Mouse (Mus musculus) liver, postnatal 0 days (tissue): ENCODE results near the gene Arl3. TPM values are rescaled to one million over a fixed set of nuclear protein-coding genes. Genes with fewer than 3 reads are reported as not detected.

Experiments
- ATAC-seq: fragments of 200-750 bp; cut with Nextera tagmentation; 2 replicates; pipeline ENCODE4 v1.8.0; 2017; ENCODE audit warnings: mild to moderate bottlenecking, moderate library complexity
- DNase-seq: peaks from one replicate; pipeline ENCODE4 v3.0.0-alpha.2; 2016
- H3K27ac ChIP-seq: fragments of 300-500 bp; sonication (generic); 2 replicates; pipeline ENCODE4 v1.5.1; 2014; ENCODE audit warnings: antibody characterized with exemption, moderate library complexity, mild to moderate bottlenecking, low read depth
- H3K27me3 ChIP-seq: fragments of 300-500 bp; sonication (generic); 2 replicates; pipeline ENCODE4 v1.6.1; 2014; ENCODE audit warnings: low read length, control low read depth, mixed read lengths; ENCODE audit not compliant: insufficient read depth
- H3K36me3 ChIP-seq: fragments of 300-500 bp; sonication (generic); replicated peaks from 2 replicates; pipeline ENCODE4 v1.6.1; 2014; ENCODE audit warnings: mild to moderate bottlenecking, control low read depth, low read length, moderate library complexity, mixed read lengths; ENCODE audit not compliant: insufficient read depth
- H3K4me1 ChIP-seq: fragments of 300-500 bp; sonication (generic); 2 replicates; pipeline ENCODE4 v1.6.1; 2014; ENCODE audit warnings: antibody characterized with exemption, mild to moderate bottlenecking, control low read depth; ENCODE audit not compliant: insufficient read depth
- H3K4me2 ChIP-seq: fragments of 300-500 bp; sonication (generic); 2 replicates; pipeline ENCODE4 v1.6.1; 2014; ENCODE audit warnings: low read depth, mild to moderate bottlenecking, low read length, moderate library complexity, mixed read lengths
- H3K4me3 ChIP-seq: fragments of 300-500 bp; sonication (generic); 2 replicates; pipeline ENCODE4 v1.5.1; 2014; ENCODE audit warnings: low read depth, low read length
- H3K9ac ChIP-seq: fragments of 300-500 bp; sonication (generic); replicated peaks from 2 replicates; pipeline ENCODE4 v1.6.1; 2014; ENCODE audit warnings: mild to moderate bottlenecking, moderate library complexity
- H3K9me3 ChIP-seq: fragments of 300-500 bp; sonication (generic); 2 replicates; pipeline ENCODE4 v1.6.1; 2016; ENCODE audit warnings: mild to moderate bottlenecking, control low read depth, low read length, mixed read lengths
- CTCF ChIP-seq: sonication (generic); IDR thresholded peaks from 2 replicates; pipeline ENCODE4 v1.5.1; 2016; ENCODE audit warnings: antibody characterized with exemption, low read depth
- EP300 ChIP-seq: IDR thresholded peaks from 2 replicates; pipeline ENCODE4 v1.6.1; 2016; ENCODE audit warnings: antibody characterized with exemption, low read depth, mild to moderate bottlenecking
- WGBS: fragments of 180-500 bp; shearing (Covaris S2); extraction: QIAGEN DNeasy Blood & Tissue Kit; methylation state at CpG from one replicate; pipeline ENCODE4 v1.1.7; 2014; ENCODE audit not compliant: insufficient replicate concordance; 5-methylcytosine and 5-hydroxymethylcytosine counted together
- polyA plus RNA-seq: library from polyadenylated mRNA; unstranded; fragments of >200 nt; fragmentation: Nextera tagmentation; extraction: Ambion mirVana; gene quantifications from 2 replicates; pipeline ENCODE4 v1.2.1, GENCODE M21; 2015

Gene Arl3
- polyA plus RNA-seq, 1 experiment from 2014 or later, result 17.0 TPM

DNA sequence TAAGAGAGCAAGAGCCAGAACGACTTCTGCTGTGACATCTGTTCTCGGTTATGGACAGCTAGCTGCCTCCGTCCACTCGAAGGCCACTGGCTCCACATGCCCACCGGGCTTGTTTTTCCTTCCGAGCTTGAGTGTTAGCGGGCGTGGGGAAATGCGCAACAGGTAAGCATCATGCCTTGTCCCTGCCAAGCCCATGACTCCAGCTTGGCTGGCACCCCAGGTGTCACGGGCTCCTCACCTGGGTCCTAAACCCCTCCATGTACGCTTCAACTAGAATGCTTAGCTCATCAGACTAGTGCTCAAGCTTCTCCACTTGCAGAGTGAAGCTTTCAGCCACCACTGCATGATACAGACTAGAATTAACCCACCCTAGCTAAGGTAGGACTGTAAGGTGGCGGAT lies 14.4 kb downstream of the Arl3 start:
- 85% methylated on average over 12 of the region's 12 CpGs for WGBS
- ATAC-seq, result no peak
- Histone ChIP-seq H3K27ac (no peak overlapping the region), H3K4me2 (no peak overlapping the region), H3K36me3 (0 out of 2 replicates have a peak, but pooled peaks cover 2% of the 10 kb centered on the region), H3K4me3 (no peak overlapping the region), H3K9me3 (no peaks in the 10 kb centered on the region), H3K9ac (no peak overlapping the region), H3K27me3 (no peaks in the 10 kb centered on the region), H3K4me1 (peaks cover 1% of the 10 kb centered on the region; the same call in 1 of the 2 replicates)
- DNase-seq, result no peak
- TF ChIP-seq EP300 (no peak), CTCF (no peak)

DNA sequence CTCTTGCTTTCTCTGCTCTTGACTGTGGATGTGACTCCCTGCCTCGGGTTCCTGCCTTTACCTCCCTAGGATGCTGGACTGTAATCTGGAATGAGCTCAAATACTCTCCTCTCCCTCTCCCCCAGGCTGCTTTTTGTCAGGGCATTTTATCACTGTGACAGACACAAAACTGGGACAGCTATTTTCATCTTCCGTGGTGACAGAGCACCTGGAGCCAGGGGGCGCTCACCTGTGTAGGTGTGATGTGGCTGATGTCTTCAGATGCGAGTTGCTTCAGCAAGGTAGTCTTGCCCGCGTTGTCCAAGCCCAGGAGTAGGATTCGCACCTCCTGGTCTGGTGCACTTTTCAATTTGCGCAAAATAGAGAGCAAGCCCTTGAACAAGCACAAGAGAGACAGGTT lies 15.0 kb downstream of the Arl3 start:
- Histone ChIP-seq H3K4me3 (no peak overlapping the region), H3K9ac (no peak overlapping the region), H3K27ac (no peak overlapping the region), H3K36me3 (0 out of 2 replicates have a peak, but pooled peaks cover 2% of the 10 kb centered on the region), H3K4me2 (no peak overlapping the region), H3K27me3 (no peaks in the 10 kb centered on the region), H3K4me1 (peaks cover 6% of the 10 kb centered on the region), H3K9me3 (no peaks in the 10 kb centered on the region)
- TF ChIP-seq EP300 (no peak), CTCF (no peak)
- DNase-seq, result no peak
- 80% methylated on average over 8 of the region's 8 CpGs for WGBS
- ATAC-seq, result no peak

DNA sequence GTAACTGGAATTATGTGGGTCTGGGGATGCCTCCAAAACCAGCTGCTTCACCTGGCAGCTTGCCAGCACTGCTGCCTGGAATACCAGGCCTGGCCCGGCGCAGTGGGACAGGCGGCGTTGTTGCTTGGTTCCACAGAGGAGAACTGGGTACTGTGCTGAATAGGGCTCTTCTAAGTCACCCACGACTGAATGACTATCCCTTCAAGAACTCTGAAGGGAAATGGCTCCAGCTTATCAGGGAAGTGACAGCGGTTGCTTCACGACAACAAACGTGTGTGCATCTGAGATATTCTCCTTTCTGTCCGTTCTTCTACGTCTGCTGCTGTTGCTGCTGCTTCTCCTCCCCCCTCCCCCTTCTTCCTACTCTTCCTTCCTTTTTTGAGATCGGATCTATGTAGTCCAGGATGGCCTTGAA lies 19.4 kb downstream of the Arl3 start:
- 28% methylated on average over 11 of the region's 11 CpGs for WGBS
- Histone ChIP-seq H3K27ac (peak overlapping the region; percentile 67), H3K4me1 (peaks cover 6% of the 10 kb centered on the region), H3K36me3 (peaks cover 2% of the 10 kb centered on the region; the same call in 1 of the 2 replicates), H3K27me3 (no peaks in the 10 kb centered on the region), H3K9me3 (no peaks in the 10 kb centered on the region), H3K9ac (peak overlapping the region; percentile 32; the same call in 1 of the 2 replicates), H3K4me2 (peak overlapping the region; percentile 52), H3K4me3 (no peak overlapping the region)
- peak; percentile 88 for TF ChIP-seq EP300
- no peak for TF ChIP-seq CTCF
- DNase-seq, result peak; percentile 72
- ATAC-seq, result peak; percentile 89

DNA sequence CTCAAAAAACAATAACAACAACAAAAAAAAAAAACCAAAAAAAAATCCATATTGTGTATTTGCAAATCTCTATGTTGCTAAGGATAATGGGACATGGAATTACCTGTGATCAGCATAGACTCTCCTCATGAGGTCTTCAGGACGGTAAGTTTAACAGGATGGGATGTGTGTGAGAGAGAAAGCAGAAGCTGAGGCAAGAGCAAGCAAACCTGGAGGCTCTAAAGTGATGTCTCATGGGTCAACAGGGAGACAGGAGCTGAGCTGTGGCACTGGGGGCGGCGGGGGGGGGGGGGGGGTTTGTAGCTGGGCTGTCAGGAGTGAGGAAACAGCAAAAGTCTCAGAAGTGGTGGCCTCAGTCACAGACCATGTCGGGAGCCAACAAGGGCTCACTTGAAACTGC lies 20.5 kb downstream of the Arl3 start:
- H3K4me1 ChIP-seq, result peaks cover 6% of the 10 kb centered on the region
- H3K36me3 ChIP-seq, result no peaks in the 10 kb centered on the region; the same call in 1 of the 2 replicates
- no peak overlapping the region for H3K9ac ChIP-seq

DNA sequence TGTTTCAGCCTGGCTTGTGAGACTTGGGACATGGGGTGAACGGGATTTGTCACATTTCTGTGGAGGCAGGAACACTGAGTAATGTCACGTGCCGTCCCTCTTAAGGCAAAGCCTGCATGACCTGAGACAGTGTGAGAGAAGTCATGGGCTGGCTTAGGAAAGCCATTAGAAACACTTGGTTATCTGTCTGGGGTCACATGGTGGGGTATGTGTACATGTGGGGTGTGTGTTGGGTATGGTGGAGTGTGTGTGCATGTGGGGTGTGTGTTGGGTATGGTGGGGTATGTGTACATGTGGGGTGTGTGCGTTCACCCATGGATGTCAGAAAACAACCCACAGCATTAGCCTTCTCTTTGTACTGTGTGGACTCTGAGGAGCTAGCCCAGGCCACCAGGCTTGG lies 22.6 kb downstream of the Arl3 start:
- WGBS, result 83% methylated on average over 4 of the region's 4 CpGs

More for the DNA sequence above, 20.5 kb downstream of the Arl3 start:
- TF ChIP-seq EP300 (no peak), CTCF (no peak)
- ATAC-seq (no peak), DNase-seq (no peak)
- no peak overlapping the region for H3K27ac ChIP-seq
- H3K4me2 ChIP-seq, result no peak overlapping the region
- H3K4me3 ChIP-seq, result no peak overlapping the region
- WGBS, result 63% methylated on average over 3 of the region's 4 CpGs
- H3K9me3 ChIP-seq, result no peaks in the 10 kb centered on the region
- H3K27me3 ChIP-seq, result no peaks in the 10 kb centered on the region

DNA sequence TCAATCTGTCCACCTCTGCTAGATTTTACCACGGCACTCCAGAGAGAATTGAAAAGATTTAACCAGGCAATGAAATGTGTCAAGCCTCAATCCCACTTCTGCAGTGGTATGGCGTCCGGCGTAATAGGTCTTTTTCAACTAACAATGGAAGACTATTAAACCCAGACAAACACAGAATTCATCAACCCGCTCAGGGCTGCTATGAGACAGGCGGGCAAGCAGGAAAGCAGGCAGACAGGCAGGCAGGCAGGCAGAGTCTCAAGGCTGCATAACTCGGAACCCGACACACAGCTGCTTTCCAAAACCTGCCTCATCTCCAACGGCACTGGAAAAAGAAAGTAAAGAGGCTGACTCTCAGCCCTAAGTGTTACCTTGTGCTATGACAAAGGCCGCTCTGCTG lies 24.9 kb downstream of the Arl3 start:
- H3K4me3 ChIP-seq, result no peak overlapping the region
- WGBS, result 93% methylated on average over 10 of the region's 10 CpGs
- no peaks in the 10 kb centered on the region; the same call in 1 of the 2 replicates for H3K36me3 ChIP-seq
- no peaks in the 10 kb centered on the region for H3K4me1 ChIP-seq
- no peaks in the 10 kb centered on the region for H3K9me3 ChIP-seq
- H3K27ac ChIP-seq, result no peak overlapping the region
- no peak for TF ChIP-seq CTCF
- no peak for TF ChIP-seq EP300
- no peak overlapping the region for H3K9ac ChIP-seq
- H3K27me3 ChIP-seq, result no peaks in the 10 kb centered on the region
- DNase-seq, result no peak
- H3K4me2 ChIP-seq, result no peak overlapping the region
- no peak for ATAC-seq

More for the DNA sequence above, 22.6 kb downstream of the Arl3 start:
- H3K27ac ChIP-seq, result no peak overlapping the region
- no peak for ATAC-seq
- no peak overlapping the region for H3K4me3 ChIP-seq
- H3K4me1 ChIP-seq, result peaks cover 6% of the 10 kb centered on the region
- no peaks in the 10 kb centered on the region; the same call in 1 of the 2 replicates for H3K36me3 ChIP-seq
- no peak overlapping the region for H3K4me2 ChIP-seq
- no peak for TF ChIP-seq CTCF
- no peak overlapping the region for H3K9ac ChIP-seq
- no peaks in the 10 kb centered on the region for H3K9me3 ChIP-seq
- no peak for DNase-seq
- no peaks in the 10 kb centered on the region for H3K27me3 ChIP-seq

DNA sequence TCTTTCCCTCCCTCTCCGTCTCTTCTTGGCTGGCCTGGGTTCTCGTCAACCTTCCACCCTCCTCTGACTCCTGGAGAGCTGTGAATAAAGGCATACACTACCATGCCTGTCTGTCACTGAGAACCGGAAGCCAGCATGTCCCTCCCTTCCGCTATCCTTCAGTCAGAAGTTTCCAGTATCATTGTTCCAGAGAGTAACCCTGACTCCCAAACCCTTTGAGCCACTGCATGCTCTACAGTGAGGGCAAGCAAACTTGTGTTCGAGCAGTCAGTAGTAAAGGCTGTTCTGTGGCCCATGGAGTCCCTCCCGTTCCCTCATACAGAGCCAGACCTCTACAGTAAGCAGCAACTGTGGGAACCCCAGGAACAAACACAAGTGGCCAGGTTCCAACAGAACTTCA lies 25.4 kb downstream of the Arl3 start:
- no peak overlapping the region for H3K4me3 ChIP-seq
- 80% methylated on average over 6 of the region's 6 CpGs for WGBS
- H3K9ac ChIP-seq, result no peak overlapping the region
- ATAC-seq, result no peak
- no peak for DNase-seq
- H3K9me3 ChIP-seq, result no peaks in the 10 kb centered on the region
- H3K36me3 ChIP-seq, result no peaks in the 10 kb centered on the region; the same call in 1 of the 2 replicates
- no peak overlapping the region for H3K4me2 ChIP-seq
- H3K27me3 ChIP-seq, result no peaks in the 10 kb centered on the region
- TF ChIP-seq EP300 (no peak), CTCF (no peak)
- H3K4me1 ChIP-seq, result 0 out of 2 replicates have a peak, but pooled peaks cover 5% of the 10 kb centered on the region
- H3K27ac ChIP-seq, result no peak overlapping the region
